Mouse (Mus musculus) stomach, postnatal 0 days (tissue): ENCODE results near the gene Esrrg. TPM values are rescaled to one million over a fixed set of nuclear protein-coding genes. Genes with fewer than 3 reads are reported as not detected.

ENCODE experiments used
- ATAC-seq: fragments of 200-750 bp; cut with Nextera tagmentation; 2 replicates; pipeline ENCODE4 v1.8.0; 2017; ENCODE audit not compliant: low FRiP score, low TSS enrichment
- DNase-seq: peaks from one replicate; pipeline ENCODE4 v3.0.0-alpha.2; 2016; ENCODE audit warnings: low spot score
- H3K27ac ChIP-seq: fragments of 300-500 bp; sonication (generic); replicated peaks from 2 replicates; pipeline ENCODE4 v1.5.1; 2014; ENCODE audit warnings: mild to moderate bottlenecking, control low read depth
- H3K27me3 ChIP-seq: fragments of 300-500 bp; sonication (generic); 2 replicates; pipeline ENCODE4 v1.6.1; 2014; ENCODE audit warnings: low read length; ENCODE audit not compliant: control insufficient read depth, insufficient read depth
- H3K36me3 ChIP-seq: fragments of 300-500 bp; sonication (generic); 2 replicates; pipeline ENCODE4 v1.6.1; 2014; ENCODE audit warnings: low read length, mixed read lengths; ENCODE audit not compliant: control insufficient read depth, insufficient read depth
- H3K4me1 ChIP-seq: fragments of 300-500 bp; sonication (generic); replicated peaks from 2 replicates; pipeline ENCODE4 v1.6.1; 2014; ENCODE audit warnings: antibody characterized with exemption; ENCODE audit not compliant: control insufficient read depth, insufficient read depth
- H3K4me2 ChIP-seq: fragments of 300-500 bp; sonication (generic); replicated peaks from 2 replicates; pipeline ENCODE4 v1.6.1; 2014; ENCODE audit warnings: low read depth, mild to moderate bottlenecking, control low read depth, moderate library complexity
- H3K4me3 ChIP-seq: fragments of 300-500 bp; sonication (generic); 2 replicates; pipeline ENCODE4 v1.5.1; 2014; ENCODE audit warnings: low read depth, low read length, control low read depth
- H3K9ac ChIP-seq: fragments of 300-500 bp; sonication (generic); 2 replicates; pipeline ENCODE4 v1.6.1; 2014; ENCODE audit warnings: mild to moderate bottlenecking, low read length, control low read depth, mixed read lengths
- H3K9me3 ChIP-seq: fragments of 300-500 bp; sonication (generic); 2 replicates; pipeline ENCODE4 v1.6.1; 2016; ENCODE audit warnings: low read length; ENCODE audit not compliant: control insufficient read depth
- CTCF ChIP-seq: IDR thresholded peaks from 2 replicates; pipeline ENCODE4 v1.5.1; 2016; ENCODE audit warnings: antibody characterized with exemption, low read depth, mild to moderate bottlenecking, moderate library complexity
- EP300 ChIP-seq: optimal IDR thresholded peaks from 2 replicates; pipeline ENCODE3; 2016; ENCODE audit warnings: antibody characterized with exemption
- WGBS: fragments of 180-500 bp; shearing (Covaris S2); extraction: QIAGEN DNeasy Blood & Tissue Kit; methylation state at CpG from one replicate; pipeline ENCODE4 v1.1.7; 2014; 5-methylcytosine and 5-hydroxymethylcytosine counted together
- polyA plus RNA-seq: library from polyadenylated mRNA; unstranded; fragments of >200 nt; fragmentation: Nextera tagmentation; extraction: Ambion mirVana; gene quantifications from 2 replicates; pipeline ENCODE4 v1.2.1, GENCODE M21; 2015

The Esrrg gene
- polyA plus RNA-seq, 1 experiment from 2014 or later, result 7.4 TPM

GRCm38 (mm10) chr1:188157237-188157955 lies 548.8 kb downstream of the Esrrg start:
- Histone ChIP-seq H3K27me3 (no peaks in the 10 kb centered on the region), H3K27ac (no peak overlapping the region), H3K4me1 (no peaks in the 10 kb centered on the region), H3K9me3 (no peaks in the 10 kb centered on the region), H3K4me3 (no peak overlapping the region), H3K36me3 (no peaks in the 10 kb centered on the region), H3K4me2 (no peak overlapping the region), H3K9ac (no peak overlapping the region)
- TF ChIP-seq CTCF (no peak), EP300 (no peak)
- 63% methylated on average over 7 of the region's 7 CpGs for WGBS
- no peak for DNase-seq
- no peak for ATAC-seq

- WGBS, result 74% methylated on average over 1 of the region's 1 CpGs
- Histone ChIP-seq H3K27me3 (no peaks in the 10 kb centered on the region), H3K27ac (no peak overlapping the region), H3K9ac (no peak overlapping the region), H3K4me3 (no peak overlapping the region), H3K4me2 (no peak overlapping the region), H3K36me3 (no peaks in the 10 kb centered on the region), H3K4me1 (no peaks in the 10 kb centered on the region), H3K9me3 (no peaks in the 10 kb centered on the region)
- ATAC-seq (no peak), DNase-seq (no peak)
- TF ChIP-seq CTCF (no peak), EP300 (no peak)
These were observed 550.1 kb downstream of the Esrrg start for GRCm38 (mm10) chr1:188158675-188159074.

- Histone ChIP-seq H3K9ac (no peak overlapping the region), H3K4me3 (no peak overlapping the region), H3K27me3 (no peaks in the 10 kb centered on the region), H3K4me2 (no peak overlapping the region), H3K9me3 (no peaks in the 10 kb centered on the region), H3K4me1 (no peaks in the 10 kb centered on the region), H3K36me3 (no peaks in the 10 kb centered on the region), H3K27ac (no peak overlapping the region)
- TF ChIP-seq EP300, result no peak
- no peak for TF ChIP-seq CTCF
- ATAC-seq, result no peak
- 89% methylated on average over 2 of the region's 2 CpGs for WGBS
- DNase-seq, result no peak
These were observed 550.5 kb downstream of the Esrrg start for GRCm38 (mm10) chr1:188159108-188159507.

GRCm38 (mm10) chr1:188163058-188163457 lies 554.5 kb downstream of the Esrrg start:
- no peak overlapping the region for H3K4me2 ChIP-seq
- ATAC-seq, result no peak
- TF ChIP-seq EP300, result no peak

GRCm38 (mm10) chr1:188164251-188164650 lies 555.7 kb downstream of the Esrrg start:
- TF ChIP-seq EP300 (no peak), CTCF (no peak)
- Histone ChIP-seq H3K9ac (no peak overlapping the region), H3K4me2 (no peak overlapping the region), H3K36me3 (no peaks in the 10 kb centered on the region), H3K27me3 (no peaks in the 10 kb centered on the region), H3K27ac (no peak overlapping the region), H3K9me3 (no peaks in the 10 kb centered on the region), H3K4me1 (no peaks in the 10 kb centered on the region), H3K4me3 (no peak overlapping the region)
- no peak for DNase-seq
- WGBS, result 50% methylated on average over 6 of the region's 6 CpGs
- ATAC-seq, result no peak

More at GRCm38 (mm10) chr1:188163058-188163457, 554.5 kb downstream of the Esrrg start:
- Histone ChIP-seq H3K27me3 (no peaks in the 10 kb centered on the region), H3K4me3 (no peak overlapping the region), H3K4me1 (no peaks in the 10 kb centered on the region), H3K9me3 (no peaks in the 10 kb centered on the region), H3K9ac (no peak overlapping the region), H3K27ac (no peak overlapping the region), H3K36me3 (no peaks in the 10 kb centered on the region)
- no peak for DNase-seq

GRCm38 (mm10) chr1:188173859-188174258 lies 565.3 kb downstream of the Esrrg start:
- Histone ChIP-seq H3K9ac (no peak overlapping the region), H3K4me2 (no peak overlapping the region), H3K27me3 (no peaks in the 10 kb centered on the region), H3K4me1 (no peaks in the 10 kb centered on the region), H3K4me3 (no peak overlapping the region), H3K9me3 (no peaks in the 10 kb centered on the region), H3K27ac (no peak overlapping the region), H3K36me3 (no peaks in the 10 kb centered on the region)
- WGBS, result 25% methylated on average over 1 of the region's 1 CpGs
- no peak for DNase-seq
- TF ChIP-seq CTCF (no peak), EP300 (no peak)
- ATAC-seq, result no peak
